Mouse (Mus musculus) A20 (cell line): ENCODE measurements around the gene Tyms.

Experiments
- DNase-seq: peaks from one replicate; pipeline ENCODE4 v3.0.0-alpha.2; 2011; ENCODE audit warnings: low read depth, low spot score

The Tyms gene

DNA sequence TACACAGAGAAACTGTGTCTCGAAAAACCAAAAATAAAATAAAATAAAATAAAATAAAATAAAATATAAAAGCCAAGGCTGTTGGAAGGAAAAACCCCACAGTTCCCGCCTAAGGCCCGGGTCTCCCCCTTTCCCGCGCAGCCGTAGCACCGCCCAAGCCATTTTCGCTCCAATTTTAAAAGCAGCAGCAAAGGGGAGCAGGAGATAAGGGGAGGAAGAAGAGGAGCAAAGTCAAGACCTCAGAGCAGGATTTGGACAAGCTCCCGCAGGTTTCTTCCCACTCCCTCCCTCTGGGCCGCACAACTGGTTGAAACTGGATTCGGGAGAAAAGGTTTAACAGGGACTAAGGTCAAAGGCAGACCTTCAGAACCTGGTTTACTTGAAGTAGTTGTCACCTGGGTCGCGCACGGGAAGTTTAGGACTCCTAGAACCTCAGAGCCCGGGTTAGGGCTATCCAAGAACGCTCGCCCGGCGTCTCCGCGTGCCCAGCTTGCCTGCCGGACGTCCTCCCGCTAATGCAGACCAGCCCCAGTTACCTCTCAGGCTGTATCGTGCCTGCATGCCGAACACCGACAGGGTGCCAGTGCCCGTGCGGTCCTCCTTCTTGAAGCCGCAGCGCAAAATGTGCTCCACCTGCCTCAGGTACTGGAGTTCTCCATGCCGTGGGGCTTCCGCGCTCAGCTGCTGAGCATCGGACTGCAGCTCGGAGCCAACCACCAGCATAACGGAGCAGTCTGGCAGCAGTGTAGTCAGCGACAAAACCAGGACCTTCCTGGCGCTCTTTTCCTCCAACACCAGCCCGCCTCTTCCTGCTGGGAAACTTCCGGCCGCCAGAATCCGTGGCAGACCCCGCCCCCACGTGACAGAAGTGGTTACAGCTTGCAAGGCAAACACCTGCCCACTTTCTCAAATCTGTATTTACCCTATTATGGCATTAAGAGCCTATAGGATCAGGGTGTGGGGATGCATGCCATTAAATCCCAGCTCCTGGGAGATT, at the start of gene Tyms:
Gene Tyms, minus strand, starts transcription at position 793 of the 997 bp plus-strand sequence.
- peak; percentile 88 for DNase-seq

- DNase-seq = no peak
These were observed 49.1 kb upstream of the Tyms start for GRCm38 (mm10) chr5:30122481-30122880.

- no peak for DNase-seq
These were observed 46.7 kb upstream of the Tyms start for GRCm38 (mm10) chr5:30120106-30120505.

DNA sequence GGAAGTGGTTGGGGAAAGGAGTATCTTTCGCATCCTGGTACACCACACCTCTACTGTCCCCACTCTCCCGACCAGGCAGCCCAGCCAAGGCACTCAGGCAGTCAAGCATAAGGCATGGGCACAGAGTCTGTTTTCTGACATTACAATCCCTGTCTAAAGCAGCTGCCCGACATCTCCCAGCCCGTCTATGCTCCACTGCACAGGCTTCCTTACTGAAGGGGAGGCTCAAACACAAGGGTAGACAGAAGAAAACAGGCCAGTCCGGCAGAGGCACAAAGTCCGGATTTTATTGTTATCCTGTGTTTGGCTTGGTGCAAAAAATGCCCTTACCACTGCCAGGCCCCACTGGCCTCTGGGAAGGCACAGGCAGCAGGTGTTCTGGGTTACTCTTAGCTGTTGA, 45.7 kb upstream of the Tyms start:
- DNase-seq = no peak

- no peak for DNase-seq
These were observed 44.6 kb upstream of the Tyms start for GRCm38 (mm10) chr5:30118018-30118417.

DNA sequence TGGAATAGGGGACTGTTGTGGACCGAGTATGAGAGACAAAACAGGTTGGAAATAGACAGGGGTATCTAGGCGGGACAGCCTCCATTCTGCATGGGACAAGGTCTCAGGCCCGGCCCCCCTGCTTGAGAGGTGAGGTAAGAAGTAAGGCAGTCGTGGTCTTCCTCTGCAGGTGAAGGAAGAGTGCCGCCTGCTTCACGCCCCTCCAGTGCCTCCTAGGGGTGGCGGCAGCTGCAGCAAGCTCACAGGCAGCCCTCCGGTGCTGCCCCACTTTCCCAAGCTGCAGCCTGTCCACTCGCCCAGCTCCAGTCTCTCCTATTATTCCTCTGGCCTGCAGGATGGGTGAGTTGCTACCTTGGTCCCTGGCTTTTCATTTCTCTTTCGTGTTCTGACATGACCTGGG, 42.3 kb upstream of the Tyms start:
- no peak for DNase-seq

GRCm38 (mm10) chr5:30114761-30115140, 41.3 kb upstream of the Tyms start:
- no peak for DNase-seq

DNA sequence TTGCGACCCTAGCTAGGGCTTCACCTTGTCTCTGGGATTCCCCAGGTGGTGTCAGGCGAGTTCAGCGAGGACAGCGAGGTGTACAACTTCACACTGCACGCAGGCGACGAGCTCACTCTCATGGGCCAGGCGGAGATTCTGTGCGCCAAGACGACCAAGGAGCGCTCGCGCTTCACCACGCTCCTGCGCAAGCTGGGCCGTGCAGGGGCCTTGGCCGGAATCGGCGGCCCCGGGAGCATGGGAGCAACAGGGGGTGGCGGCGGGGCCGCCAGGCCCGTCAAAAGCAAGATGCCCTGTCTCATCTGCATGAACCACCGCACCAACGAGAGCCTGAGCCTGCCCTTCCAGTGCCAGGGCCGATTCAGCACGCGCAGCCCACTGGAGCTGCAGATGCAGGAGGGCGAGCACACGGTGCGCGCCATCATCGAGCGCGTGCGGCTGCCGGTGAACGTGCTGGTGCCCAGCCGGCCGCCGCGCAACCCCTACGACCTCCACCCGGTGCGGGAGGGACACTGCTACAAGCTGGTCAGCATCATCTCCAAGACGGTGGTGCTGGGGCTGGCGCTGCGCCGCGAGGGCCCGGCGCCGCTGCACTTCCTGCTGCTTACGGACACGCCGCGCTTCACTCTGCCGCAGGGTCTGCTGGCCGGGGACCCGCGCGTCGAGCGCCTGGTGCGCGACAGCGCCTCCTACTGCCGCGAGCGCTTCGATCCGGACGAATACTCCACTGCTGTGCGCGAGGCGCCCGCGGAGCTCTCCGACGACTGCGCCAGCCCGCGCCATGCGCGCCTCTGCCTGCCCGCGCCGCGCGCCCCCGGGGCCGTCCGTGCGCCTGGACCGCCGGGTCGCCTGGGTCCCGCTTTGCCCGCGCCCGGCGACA, 40.7 kb upstream of the Tyms start:
- peak; percentile 82 for DNase-seq

- DNase-seq = peak; percentile 26
These were observed 39.2 kb upstream of the Tyms start for GRCm38 (mm10) chr5:30112533-30113068.

- DNase-seq = no peak
These were observed 38.4 kb upstream of the Tyms start for GRCm38 (mm10) chr5:30111771-30112170.

- DNase-seq = no peak
These were observed 37.7 kb upstream of the Tyms start for GRCm38 (mm10) chr5:30111126-30111525.

DNA sequence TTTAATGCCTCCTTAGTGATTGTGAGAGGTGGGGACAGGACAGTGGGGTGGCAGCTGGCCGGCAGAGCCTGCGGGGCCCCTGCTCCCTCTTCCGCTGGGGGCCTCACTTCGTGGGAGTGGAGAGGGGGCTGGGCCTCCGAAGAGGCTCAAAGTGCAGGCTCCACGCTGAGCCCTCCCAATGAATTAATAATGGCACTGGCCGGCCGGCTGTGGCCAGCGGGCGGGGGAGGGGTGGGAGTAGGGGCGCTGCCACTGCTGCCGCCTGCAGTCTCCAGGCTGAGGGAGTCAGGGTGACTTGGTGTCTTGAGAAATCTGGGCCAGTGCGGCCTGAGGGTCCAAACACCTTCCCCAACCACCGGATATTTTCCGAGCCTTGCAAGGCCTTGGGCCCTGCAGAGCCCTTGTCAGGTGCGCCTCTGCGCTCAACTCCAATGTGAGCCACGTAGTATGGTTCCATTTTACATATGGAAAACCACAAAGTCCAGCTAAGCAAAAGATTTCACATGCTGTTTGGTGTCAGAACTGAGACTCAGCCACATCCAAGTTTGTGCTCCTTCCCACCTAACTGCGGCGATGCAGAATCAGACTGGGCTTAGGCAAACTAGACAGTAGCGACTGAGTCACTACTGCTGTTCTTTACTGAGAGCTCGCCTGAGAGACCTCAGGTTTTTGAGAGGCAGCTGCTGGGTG, 37.1 kb upstream of the Tyms start:
- no peak for DNase-seq

DNA sequence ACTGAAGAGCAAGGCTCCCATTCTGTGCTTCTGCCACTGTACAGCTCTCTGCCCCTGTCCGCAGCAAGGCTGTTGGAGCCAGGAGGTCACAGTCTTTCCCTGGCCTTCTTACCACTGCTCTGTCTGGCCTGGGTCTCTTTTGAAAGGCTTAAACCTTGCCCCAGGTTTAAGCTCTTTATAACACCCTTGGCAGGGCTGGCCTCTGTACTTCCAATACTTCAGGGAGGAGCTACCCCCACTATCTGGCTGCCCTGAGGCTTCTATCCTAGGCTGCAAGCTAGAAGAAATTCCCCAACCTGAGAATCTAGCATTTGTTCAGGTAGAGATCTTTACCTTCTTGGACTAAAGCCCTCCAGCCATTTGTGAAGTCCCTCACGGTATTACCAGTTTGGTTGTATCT, 36.5 kb upstream of the Tyms start:
- DNase-seq = no peak

- no peak for DNase-seq
These were observed 34.8 kb upstream of the Tyms start for GRCm38 (mm10) chr5:30108233-30108632.

DNA sequence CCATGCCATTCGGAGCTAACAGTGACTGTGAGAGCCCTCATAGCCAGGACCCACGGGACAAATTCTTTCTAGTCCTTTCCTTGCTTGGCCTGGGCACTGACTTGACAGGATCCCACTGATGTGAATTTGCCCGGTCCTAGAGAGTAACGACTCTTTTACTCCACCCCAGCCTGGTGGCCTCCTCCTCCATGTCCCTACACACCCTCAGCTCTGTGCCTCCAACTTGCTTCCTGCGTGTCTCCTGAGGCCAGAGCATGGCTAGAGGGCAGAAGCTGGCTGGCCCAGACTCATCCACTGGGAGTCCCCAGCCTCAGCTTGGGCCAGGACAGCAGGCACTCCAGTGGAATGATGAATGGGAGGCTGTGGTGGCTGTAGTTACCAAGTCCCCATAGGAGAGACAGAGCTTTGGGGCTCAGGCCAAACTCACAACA, 34.2 kb upstream of the Tyms start:
- no peak for DNase-seq

- DNase-seq = no peak
These were observed 33.8 kb upstream of the Tyms start for GRCm38 (mm10) chr5:30107186-30107585.

DNA sequence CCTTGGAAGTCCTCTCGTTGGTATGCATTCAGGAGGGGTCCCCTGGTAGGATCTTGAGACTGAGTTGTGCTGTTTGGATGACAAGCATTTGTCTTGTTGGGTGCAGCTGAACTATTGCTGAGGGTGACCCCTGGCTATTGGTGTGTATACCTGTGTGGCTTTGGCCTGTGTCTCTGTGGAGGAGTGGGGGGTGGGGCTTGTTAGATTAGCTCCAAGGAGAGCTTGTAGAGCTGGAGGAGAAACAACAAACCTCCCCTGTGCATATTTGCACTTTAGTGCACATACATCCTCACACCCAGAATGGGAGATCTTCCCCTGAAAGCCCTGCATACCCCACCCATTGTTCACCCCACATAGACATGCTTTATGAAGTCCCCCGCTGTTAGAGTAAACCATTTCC, 33.3 kb upstream of the Tyms start:
- no peak for DNase-seq

DNA sequence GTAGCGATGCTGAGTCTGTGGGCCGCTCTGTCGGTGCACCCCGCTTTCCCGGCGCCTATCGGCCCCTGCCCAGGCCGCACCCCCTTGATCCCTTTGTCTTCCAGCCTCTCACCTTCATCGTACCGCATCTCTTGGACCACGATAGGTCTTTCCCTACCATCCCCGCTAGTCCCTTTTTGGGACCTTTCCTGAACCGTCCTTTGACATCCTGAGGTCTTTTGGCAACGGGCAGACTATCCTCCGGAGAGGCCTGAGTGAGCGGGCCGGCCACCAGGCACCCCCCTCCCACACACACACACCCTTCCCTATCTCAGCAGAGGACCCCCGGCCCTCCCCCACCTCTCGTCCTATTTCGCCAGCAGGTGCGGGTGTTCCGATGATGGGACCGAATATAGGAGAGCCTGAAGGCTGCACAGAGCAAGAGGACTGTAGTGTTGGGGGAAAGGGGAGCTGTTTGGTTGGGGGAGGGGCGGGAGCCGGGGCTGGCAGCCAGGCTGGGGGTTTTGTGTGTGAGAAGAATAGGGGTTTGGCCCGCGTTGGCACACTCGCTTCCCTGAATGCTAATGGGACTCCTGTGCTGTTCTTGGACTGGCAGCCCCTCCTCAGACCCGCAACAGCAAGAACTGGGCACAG, 32.4 kb upstream of the Tyms start, which contains the start of gene 3110082J24Rik:
Gene 3110082J24Rik, minus strand, starts transcription at position 419 of the 633 bp plus-strand sequence.
- DNase-seq = no peak

DNA sequence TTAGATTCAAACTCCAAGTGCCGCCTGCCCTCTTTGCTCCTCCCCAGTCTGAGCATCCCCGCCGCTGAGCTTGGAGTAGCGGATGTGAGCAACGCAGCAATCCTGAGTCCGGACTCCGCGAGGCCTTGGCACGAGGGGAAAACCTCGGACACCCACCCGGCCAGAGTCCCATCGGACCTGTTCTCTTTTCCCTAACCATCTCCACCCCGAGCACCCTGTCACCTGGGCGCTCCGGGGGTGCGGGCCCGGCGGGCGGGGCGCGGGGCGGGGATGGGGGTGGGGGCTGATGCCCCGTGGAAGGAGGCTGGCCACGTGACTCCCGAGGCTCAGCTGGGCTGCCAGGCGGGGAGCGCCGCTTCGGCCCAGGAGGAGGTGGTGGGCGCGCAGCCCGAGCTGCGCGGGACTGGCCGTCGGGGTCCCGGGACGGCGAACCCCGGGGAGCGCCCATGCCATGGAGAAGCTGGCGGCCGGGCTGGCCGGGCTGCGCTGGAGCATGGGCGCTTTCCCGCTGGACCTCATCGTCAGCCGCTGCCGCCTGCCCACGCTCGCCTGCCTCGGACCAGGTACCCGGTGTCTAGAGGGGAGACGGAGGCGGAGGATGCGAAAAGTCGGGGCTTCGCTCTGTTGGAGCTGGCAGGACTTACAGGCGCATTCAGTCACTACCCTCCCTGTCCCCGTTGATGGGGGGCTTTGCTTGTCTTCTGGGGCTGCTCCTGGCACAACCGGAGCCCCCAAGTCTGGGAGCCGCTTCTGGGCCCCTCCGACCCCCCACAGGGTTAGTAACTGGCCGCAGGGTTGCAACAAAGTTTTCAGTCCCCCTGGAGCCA, 31.6 kb upstream of the Tyms start, which contains the start of gene Garem2:
Gene Garem2, plus strand, starts transcription at position 321 of the 827 bp plus-strand sequence.
- no peak for DNase-seq

GRCm38 (mm10) chr5:30104339-30104738, 30.9 kb upstream of the Tyms start:
- DNase-seq = no peak
